Mouse (Mus musculus): ENCODE measurements around the gene Itprid2. TPM values are rescaled to one million over a fixed set of nuclear protein-coding genes. Genes with fewer than 3 reads are reported as not detected.

The Itprid2 gene
- total RNA-seq, 2 experiments from 2014 or later, result 40.8 to 57.8 TPM

GRCm38 (mm10) chr2:79698166-79698565 is 63.0 kb downstream of the Itprid2 start:
- DNase-seq (ENCODE audit: low spot score in 2 of 2), result no peak

DNA sequence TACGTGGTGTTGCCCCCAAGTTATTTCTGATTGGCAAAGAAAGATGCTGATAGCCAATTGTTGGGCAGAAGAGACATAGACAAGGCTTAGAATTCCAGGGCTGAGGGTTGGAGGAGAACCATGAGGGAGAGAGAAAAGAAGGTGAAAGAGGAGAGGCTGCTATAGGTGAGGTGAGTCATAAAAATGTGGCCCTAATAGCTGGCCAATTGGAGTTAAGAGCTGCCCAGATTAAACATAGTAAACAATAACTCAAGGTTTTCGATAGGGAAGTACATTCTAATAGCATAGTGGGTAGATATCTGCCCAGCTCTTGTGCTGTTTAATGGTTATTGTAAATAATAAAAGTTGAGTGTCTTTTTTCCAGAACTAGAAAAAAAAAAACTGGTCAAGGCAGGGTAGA is 69.6 kb downstream of the Itprid2 start:
- DNase-seq (ENCODE audit: low spot score in 2 of 2), result no peak

GRCm38 (mm10) chr2:79707575-79707974 is 72.4 kb downstream of the Itprid2 start, which contains the start of gene Ppp1r1c:
Gene Ppp1r1c, plus strand, starts transcription at chr2:79707780.
- DNase-seq (ENCODE audit: low spot score in 2 of 2), result no peak

DNA sequence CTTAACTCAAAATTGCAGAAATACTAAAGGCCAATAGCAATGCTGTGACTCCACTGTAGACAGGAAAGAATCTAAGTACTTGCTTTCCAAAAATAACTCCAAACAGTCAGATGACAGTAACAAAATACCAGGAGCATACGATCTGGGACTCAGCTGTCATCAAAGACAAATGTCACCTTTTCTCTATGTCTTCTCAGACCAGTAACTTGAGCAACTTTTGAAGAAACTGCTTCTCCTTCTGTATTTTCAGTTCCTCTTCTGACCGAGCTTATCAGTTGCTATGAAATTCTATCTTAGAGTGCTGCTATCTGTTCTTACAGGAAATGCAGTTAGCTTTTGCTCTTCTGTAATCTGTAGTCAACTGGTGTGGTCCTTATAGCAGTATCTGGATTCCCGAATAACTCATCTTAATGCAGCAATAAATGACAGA is 78.5 kb downstream of the Itprid2 start:
- no peak for DNase-seq (ENCODE audit: low spot score in 2 of 2)

GRCm38 (mm10) chr2:79714745-79715144 is 79.6 kb downstream of the Itprid2 start:
- DNase-seq (ENCODE audit: low spot score in 2 of 2), result no peak

DNA sequence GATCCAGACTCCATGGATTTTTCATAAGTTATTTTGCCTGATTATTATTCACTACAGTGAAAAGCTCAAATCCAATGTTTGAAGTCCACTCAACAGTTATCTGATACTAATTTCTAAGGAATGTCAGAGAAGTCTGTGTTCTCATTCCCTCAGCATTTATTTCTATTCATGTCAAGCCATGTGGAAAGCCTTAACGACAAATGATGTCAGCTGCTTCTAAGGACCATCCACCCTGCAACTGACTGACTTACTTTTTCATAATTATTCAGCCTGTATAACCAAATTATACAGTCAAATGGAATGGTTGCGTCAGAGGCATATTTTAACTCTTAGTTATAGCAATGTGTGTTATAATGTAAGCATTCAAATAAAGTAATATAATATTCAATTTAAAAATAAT is 80.8 kb downstream of the Itprid2 start:
- no peak for DNase-seq (ENCODE audit: low spot score in 2 of 2)

DNA sequence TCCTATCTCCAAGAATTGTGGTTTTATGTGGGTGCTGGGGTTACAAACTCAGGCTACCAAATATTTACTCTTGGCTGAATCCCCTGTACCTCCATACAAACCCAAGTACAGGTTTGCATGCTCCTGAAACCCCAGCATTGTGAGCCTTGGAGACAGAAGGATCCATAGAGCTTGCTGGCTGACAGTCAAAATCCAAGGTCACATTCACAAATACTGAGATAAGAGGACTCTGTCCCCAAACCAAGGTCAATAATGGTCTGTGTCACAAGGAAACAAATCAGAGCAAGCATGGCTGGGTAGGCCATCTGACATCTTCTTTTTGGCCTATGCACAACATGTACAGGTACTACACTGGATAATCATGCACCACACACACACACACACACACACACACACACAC is 82.7 kb downstream of the Itprid2 start:
- DNase-seq (ENCODE audit: low spot score in 2 of 2), result no peak

DNA sequence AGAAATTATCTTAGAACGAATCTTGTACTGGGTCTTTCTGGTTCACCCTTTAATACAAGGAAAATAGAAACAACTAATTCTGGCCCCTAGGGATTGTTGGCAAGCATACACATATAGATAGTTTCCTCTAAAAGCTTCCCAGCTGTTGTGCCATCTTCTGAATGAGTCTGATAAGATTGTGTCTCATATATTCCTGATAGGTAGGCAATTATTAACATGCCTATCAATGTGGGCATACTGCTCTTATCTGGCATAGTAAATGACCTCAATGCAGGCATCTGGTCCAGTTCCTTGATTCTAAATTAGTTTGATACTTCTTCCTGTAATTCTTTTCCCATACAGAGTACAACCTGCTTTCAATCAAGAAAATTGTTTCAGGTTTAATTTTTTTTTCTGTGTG is 87.3 kb downstream of the Itprid2 start:
- no peak for DNase-seq (ENCODE audit: low spot score in 2 of 2)

Other genes starting within 250 kb of the Itprid2 start
- 1 to 10 TPM; 1.1 to 1.4 TPM for gene Neurod1, start 178.6 kb upstream of the Itprid2 start, total RNA-seq (2021)
- gene Cerkl, start 178.6 kb upstream of the Itprid2 start, total RNA-seq (2021), result 1 to 10 TPM; 1.7 to 2.1 TPM
- under 1 TPM in 1 of 2 experiments, not detected in 1; 0.11 TPM for gene Ppp1r1c, start 72.4 kb downstream of the Itprid2 start, total RNA-seq (2021)

All from adrenal gland, postnatal 4 days (tissue).